Mouse (Mus musculus) hindbrain, embryonic 11.5 days (tissue): ENCODE measurements around the gene Cdipt. TPM values are rescaled to one million over a fixed set of nuclear protein-coding genes. Genes with fewer than 3 reads are reported as not detected.

Experiments used
- ATAC-seq: fragments of 200-750 bp; cut with Nextera tagmentation; 2 replicates; pipeline ENCODE4 v1.8.0; 2017; ENCODE audit warnings: mild to moderate bottlenecking, moderate TSS enrichment, moderate library complexity; ENCODE audit not compliant: low FRiP score
- DNase-seq: peaks from one replicate; pipeline ENCODE4 v3.0.0-alpha.2; 2015; ENCODE audit warnings: low spot score
- H3K27ac ChIP-seq: fragments of 300-500 bp; sonication (generic); 2 replicates; pipeline ENCODE4 v1.5.1; 2014; ENCODE audit warnings: mild to moderate bottlenecking, low read depth, low read length
- H3K27me3 ChIP-seq: fragments of 300-500 bp; sonication (generic); 2 replicates; pipeline ENCODE4 v1.6.1; 2014; ENCODE audit warnings: mild to moderate bottlenecking, low read length, moderate library complexity, mixed read lengths; ENCODE audit not compliant: control insufficient read depth, insufficient read depth
- H3K36me3 ChIP-seq: fragments of 300-500 bp; sonication (generic); 2 replicates; pipeline ENCODE4 v1.6.1; 2014; ENCODE audit warnings: mild to moderate bottlenecking, low read length, moderate library complexity, mixed read lengths; ENCODE audit not compliant: control insufficient read depth, insufficient read depth
- H3K4me1 ChIP-seq: fragments of 300-500 bp; sonication (generic); replicated peaks from 2 replicates; pipeline ENCODE4 v1.6.1; 2014; ENCODE audit warnings: low read length, mixed read lengths; ENCODE audit not compliant: control insufficient read depth, insufficient read depth
- H3K4me2 ChIP-seq: fragments of 300-500 bp; sonication (generic); replicated peaks from 2 replicates; pipeline ENCODE4 v1.6.1; 2014; ENCODE audit warnings: mild to moderate bottlenecking, low read depth, low read length
- H3K4me3 ChIP-seq: fragments of 300-500 bp; sonication (generic); 2 replicates; pipeline ENCODE4 v1.5.1; 2014; ENCODE audit warnings: low read depth, low read length
- H3K9ac ChIP-seq: fragments of 300-500 bp; sonication (generic); 2 replicates; pipeline ENCODE4 v1.6.1; 2014; ENCODE audit warnings: low read depth, low read length
- H3K9me3 ChIP-seq: fragments of 300-500 bp; sonication (generic); 2 replicates; pipeline ENCODE4 v1.6.1; 2016; ENCODE audit warnings: low read length; ENCODE audit not compliant: control insufficient read depth
- WGBS: fragments of 180-500 bp; shearing (Covaris S2); extraction: QIAGEN DNeasy Blood & Tissue Kit; methylation state at CpG from one replicate; pipeline ENCODE4 v1.1.7; 2014; 5-methylcytosine and 5-hydroxymethylcytosine counted together
- polyA plus RNA-seq: library from polyadenylated mRNA; unstranded; fragments of >200 nt; fragmentation: Nextera tagmentation; extraction: Ambion mirVana; gene quantifications from 2 replicates; pipeline ENCODE4 v1.2.1, GENCODE M21; 2014

Gene Cdipt
- polyA plus RNA-seq, 1 experiment from 2014 or later, result 69.5 TPM

DNA sequence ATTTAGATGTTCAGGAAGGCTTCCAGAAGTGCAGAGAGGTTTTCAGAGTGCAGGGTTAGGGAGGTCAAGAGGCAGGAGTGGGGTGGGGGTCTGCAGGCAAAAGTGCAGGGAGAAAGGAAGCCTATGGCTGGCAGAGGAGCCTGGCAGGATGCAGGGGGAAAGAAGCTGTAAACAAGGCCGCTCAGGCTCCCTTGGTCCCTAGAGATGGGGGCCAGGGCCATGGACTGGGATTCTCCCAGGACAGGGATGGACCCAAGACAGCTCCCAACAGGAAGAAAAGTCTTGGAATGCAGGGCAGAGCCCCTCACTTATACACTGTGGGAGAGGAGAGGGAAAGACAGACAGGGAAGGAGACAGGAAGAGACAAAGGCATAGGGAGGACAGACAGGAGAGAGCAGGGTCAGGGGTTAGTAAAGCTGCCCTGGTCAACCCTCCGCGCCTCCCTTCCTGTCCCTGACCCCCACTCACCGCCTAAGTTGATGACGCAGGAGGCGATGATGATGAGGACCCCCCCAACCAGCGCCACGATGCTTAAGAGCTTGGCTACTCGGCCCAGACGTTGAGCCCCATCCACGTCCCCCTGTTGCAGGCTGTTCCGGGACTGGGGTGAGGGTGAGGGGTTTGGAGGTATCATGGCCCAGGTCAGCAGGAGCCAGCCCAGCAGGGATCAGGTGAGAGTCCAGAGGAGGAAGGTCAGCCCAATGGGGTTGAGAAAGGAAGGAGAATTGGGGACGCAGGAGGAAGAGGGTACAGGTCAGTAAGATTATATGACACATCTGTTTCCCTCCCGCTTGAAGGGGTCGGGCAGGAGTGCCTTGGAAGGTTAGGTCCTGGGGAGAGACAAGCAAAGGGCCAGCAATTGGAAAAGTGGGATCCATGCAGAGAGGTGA lies 42.9 kb downstream of the Cdipt start:
- peaks cover 2% of the 10 kb centered on the region; the same call in 1 of the 2 replicates for H3K36me3 ChIP-seq
- WGBS, result 79% methylated on average over 15 of the region's 15 CpGs
- no peaks in the 10 kb centered on the region for H3K9me3 ChIP-seq
- ATAC-seq (no peak), DNase-seq (no peak)
- H3K27me3 ChIP-seq, result no peaks in the 10 kb centered on the region
- no peak overlapping the region for H3K27ac ChIP-seq
- no peak overlapping the region for H3K4me2 ChIP-seq
- H3K9ac ChIP-seq, result peak overlapping the region; percentile 38
- H3K4me3 ChIP-seq, result no peak overlapping the region
- H3K4me1 ChIP-seq, result peaks cover 25% of the 10 kb centered on the region

DNA sequence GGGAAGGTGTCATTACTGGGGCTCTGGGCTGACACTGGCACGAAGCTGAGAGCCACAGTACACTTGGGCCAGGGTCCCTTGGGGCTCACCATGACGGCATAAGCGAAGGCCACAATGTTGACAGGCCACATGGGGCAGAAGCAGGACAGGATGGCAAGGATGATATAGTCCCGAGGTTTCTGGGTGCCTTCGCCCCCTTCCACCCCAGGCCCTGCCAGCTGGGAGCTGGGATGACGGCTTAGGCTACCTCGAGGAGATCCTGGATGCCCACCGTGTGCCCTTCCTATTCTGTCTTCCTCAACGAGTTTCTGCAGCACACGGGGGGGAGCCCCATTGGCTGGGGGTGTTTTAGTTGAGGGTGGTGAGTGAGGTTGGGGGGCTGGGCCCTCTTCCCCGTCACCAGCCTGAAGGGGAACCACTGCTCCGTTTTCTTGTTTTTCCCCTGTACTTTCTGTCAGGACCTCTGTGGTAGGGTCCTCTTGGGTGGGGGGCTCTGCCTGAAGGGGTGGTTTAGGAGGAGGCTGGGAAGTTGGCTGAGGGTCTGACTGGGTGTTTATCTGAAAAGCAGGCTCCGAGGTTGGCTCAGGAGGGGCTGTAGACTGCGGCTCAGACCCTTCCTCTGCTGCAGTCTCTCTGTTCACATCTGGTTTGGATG lies 43.7 kb downstream of the Cdipt start:
- 80% methylated on average over 13 of the region's 14 CpGs for WGBS
- DNase-seq (no peak), ATAC-seq (no peak)
- H3K9me3 ChIP-seq, result no peaks in the 10 kb centered on the region
- 0 out of 2 replicates have a peak overlapping the region, but pooled peaks have one; percentile 2 for H3K4me3 ChIP-seq
- peaks cover 4% of the 10 kb centered on the region; the same call in 1 of the 2 replicates for H3K36me3 ChIP-seq
- peak overlapping the region; percentile 74; the same call in 1 of the 2 replicates for H3K9ac ChIP-seq
- H3K4me1 ChIP-seq, result peaks cover 31% of the 10 kb centered on the region
- H3K27ac ChIP-seq, result no peak overlapping the region
- peak overlapping the region; percentile 17 for H3K4me2 ChIP-seq
- H3K27me3 ChIP-seq, result no peaks in the 10 kb centered on the region

DNA sequence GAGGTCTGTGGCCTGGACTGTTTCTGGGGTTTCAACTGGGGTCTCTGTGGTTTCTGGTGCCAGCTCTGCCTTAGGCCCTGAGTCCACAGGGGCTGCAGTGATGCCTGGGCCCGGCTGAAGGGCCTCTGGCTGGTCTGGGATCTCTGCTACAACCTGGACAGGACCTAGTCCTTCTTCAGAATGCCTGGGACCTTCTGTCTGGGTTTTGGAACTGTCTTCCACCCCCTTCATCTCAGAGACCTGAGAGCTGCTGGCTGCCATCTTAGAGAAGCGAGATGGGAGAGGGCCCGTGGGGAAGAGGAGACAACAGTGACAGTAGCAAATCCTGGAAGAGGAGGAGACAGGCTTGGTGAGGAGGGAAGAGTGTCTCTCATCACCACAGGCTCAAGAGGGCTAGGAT lies 44.3 kb downstream of the Cdipt start:
- 55% methylated on average over 3 of the region's 3 CpGs for WGBS

DNA sequence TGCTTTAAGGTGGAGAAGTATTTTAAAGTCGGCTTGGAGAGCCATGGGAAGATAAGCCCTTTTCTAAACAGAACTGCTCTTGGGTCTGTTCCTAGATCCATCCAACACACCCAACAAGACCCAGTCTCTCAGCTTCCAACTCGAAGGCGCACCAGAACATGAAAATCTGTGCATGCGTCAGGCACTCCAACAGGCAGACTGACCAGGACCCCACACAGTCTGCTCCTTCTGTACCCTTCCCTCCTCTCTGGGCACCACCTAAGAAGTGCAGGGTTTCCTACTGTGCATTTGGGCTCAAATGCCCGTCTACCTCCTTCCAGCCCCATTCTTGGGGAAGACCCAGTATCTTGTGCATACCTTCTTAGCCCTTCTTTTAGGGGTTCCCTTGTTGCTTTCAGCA lies 44.8 kb downstream of the Cdipt start:
- peak overlapping the region; percentile 84 for H3K4me2 ChIP-seq
- peaks cover 4% of the 10 kb centered on the region; the same call in 1 of the 2 replicates for H3K36me3 ChIP-seq
- peak overlapping the region; percentile 75 for H3K27ac ChIP-seq
- no peaks in the 10 kb centered on the region for H3K9me3 ChIP-seq
- WGBS, result 46% methylated on average over 5 of the region's 5 CpGs
- peak overlapping the region; percentile 74 for H3K9ac ChIP-seq
- DNase-seq (no peak), ATAC-seq (no peak)
- peak overlapping the region; percentile 38 for H3K4me3 ChIP-seq
- H3K27me3 ChIP-seq, result no peaks in the 10 kb centered on the region
- H3K4me1 ChIP-seq, result peaks cover 29% of the 10 kb centered on the region

More for the DNA sequence above, 44.3 kb downstream of the Cdipt start:
- Histone ChIP-seq H3K9ac (peak overlapping the region; percentile 74; the same call in 1 of the 2 replicates), H3K27me3 (no peaks in the 10 kb centered on the region), H3K36me3 (peaks cover 4% of the 10 kb centered on the region; the same call in 1 of the 2 replicates), H3K4me1 (peaks cover 31% of the 10 kb centered on the region), H3K9me3 (no peaks in the 10 kb centered on the region), H3K4me2 (peak overlapping the region; percentile 84), H3K4me3 (peak overlapping the region; percentile 38; the same call in 1 of the 2 replicates), H3K27ac (no peak overlapping the region)
- DNase-seq, result no peak
- no peak for ATAC-seq

DNA sequence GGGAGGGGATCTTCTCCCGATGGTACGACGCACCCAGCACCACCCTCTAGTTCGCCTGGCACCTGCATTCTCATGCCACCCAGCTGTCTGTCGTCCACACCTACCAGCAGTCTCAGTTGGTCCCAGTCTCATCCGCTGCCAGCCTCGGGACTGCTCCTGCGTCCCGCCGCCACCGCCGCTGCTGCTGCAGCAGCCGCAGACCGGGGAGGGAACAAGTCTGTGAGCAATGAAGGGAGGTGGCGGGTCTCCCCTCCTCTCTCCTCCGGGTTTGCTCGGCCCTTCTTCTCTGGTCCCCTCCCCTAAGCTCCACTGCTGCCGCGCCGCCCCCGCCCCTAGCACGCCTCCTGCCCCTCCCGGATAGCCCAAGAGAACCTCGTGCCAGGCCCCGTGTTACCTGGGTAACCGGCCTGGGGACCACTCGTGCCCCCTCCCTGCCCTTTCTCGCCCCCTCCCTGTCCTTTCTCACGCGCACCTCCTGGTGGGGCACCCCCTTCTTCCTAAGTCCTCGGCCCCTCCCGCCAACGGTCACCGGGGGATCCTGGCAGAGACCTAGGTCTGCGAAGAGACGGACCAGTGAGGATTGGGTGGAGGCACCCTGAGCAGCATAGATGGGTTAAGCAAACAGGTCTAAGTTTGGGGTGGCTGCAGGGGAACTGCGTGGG lies 45.3 kb downstream of the Cdipt start, which contains the start of the genes Gm42742 and Prrt2:
Gene Gm42742 (minus strand): TSS at position 197 of the 662 bp plus-strand sequence.
Gene Prrt2 (minus strand): TSS at position 311 of the 662 bp plus-strand sequence.
- ATAC-seq (no peak), DNase-seq (peak; percentile 61)
- Histone ChIP-seq H3K4me1 (peaks cover 25% of the 10 kb centered on the region), H3K9ac (peak within 1 kb of the TSS; percentile 74), H3K4me2 (peak within 1 kb of the TSS; percentile 84), H3K27ac (peak within 1 kb of the TSS; percentile 75), H3K4me3 (peak within 1 kb of the TSS; percentile 38), H3K27me3 (no peaks in the 10 kb centered on the region), H3K36me3 (peaks cover 4% of the 10 kb centered on the region; the same call in 1 of the 2 replicates), H3K9me3 (no peaks in the 10 kb centered on the region)
- WGBS, result 2% methylated on average over 31 of the region's 37 CpGs

DNA sequence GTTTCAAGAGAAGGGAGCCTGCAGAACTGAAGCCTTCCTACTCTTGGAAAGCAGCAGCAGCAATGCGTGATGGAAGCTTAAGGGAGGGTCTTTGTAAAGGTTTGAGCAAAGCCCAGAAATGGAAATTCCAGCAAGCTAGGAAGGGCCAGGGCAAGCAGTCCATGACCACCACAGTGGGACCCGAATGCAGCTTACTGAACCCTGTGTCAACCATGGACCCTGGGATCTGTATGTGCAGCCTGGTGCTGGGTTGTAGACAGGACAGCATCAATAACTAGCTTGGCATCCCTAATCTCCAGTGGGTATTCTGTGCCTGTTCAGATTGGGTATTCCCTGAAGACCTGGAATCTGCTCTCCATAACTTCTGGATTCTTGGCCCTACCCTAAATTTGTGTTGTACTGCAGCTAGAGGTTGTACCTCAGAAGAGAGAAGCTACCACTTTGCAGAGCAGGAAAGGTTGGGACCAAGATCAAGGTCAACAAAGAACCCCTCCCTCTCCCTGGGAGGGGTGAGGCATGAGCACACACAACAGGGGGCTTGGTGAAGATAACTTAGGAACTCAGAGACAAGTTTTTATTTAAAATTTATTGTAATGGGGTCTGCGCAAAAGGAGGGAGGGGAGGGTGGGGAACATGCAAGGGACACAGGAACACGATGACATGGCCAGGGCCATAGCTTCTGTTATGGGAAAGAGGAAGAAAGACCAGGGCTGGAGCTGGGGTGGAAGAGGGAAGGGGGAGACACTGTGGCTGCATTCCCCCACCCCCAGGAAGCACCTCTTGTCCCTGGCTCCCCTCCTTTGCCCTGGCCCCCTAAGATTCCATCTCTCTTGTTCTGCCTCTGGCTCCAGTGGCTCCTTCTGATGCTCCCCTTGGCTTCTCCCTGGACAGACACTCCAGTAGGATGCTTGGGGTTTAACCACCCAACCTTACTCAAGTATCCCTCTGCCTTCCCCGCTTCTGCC lies 46.1 kb downstream of the Cdipt start:
- DNase-seq, result peak; percentile 59

DNA sequence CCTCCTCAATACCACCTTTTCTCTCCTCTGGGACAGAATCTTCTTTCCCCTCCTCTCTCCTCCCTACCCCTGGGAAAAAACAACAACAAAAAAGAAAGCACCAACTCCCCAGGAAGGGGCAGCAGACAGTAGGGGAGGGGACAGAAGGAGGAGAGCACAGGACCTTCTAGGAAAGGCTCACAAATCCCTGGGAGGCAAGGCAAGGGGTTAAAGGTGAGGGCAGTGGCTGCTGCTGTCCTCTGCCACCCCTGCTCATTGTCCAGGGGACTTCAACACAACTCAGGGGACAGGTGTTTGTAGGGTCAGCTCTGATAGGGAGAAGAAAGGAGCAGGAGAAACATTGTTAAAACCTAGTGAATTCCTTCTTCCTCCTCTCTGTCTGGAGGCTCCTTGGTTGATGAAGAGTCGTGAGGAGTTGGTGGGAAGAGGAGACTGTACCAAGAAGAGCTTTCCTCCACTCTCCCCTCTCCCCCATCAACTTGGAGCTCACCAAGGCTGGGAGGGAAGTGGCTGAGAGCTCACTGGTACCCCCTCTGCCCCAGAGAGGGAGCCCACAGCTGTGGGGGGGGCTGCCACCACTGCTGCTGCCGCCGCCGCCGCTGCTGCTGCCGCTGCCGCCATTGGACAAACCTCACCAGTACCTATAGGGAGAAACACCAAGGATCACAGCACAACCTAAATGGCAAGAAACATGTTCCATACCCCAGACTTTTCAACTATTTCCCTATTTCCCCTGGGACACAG lies 47.0 kb downstream of the Cdipt start:
- H3K36me3 ChIP-seq, result peaks cover 4% of the 10 kb centered on the region; the same call in 1 of the 2 replicates
- H3K4me3 ChIP-seq, result no peak overlapping the region
- DNase-seq, result no peak
- peak overlapping the region; percentile 96; the same call in 1 of the 2 replicates for H3K4me2 ChIP-seq
- H3K4me1 ChIP-seq, result peaks cover 26% of the 10 kb centered on the region
- WGBS, result 76% methylated on average over 7 of the region's 7 CpGs
- no peaks in the 10 kb centered on the region for H3K27me3 ChIP-seq
- no peaks in the 10 kb centered on the region for H3K9me3 ChIP-seq
- no peak for ATAC-seq
- H3K27ac ChIP-seq, result peak overlapping the region; percentile 47; the same call in 1 of the 2 replicates
- 0 out of 2 replicates have a peak overlapping the region, but pooled peaks have one; percentile 11 for H3K9ac ChIP-seq

More for the DNA sequence above, 46.1 kb downstream of the Cdipt start:
- ATAC-seq, result no peak
- H3K9me3 ChIP-seq, result no peaks in the 10 kb centered on the region
- 47% methylated on average over 5 of the region's 5 CpGs for WGBS
- H3K9ac ChIP-seq, result peak overlapping the region; percentile 74
- H3K4me1 ChIP-seq, result peaks cover 24% of the 10 kb centered on the region
- H3K4me2 ChIP-seq, result peak overlapping the region; percentile 84
- H3K4me3 ChIP-seq, result peak overlapping the region; percentile 38
- no peaks in the 10 kb centered on the region for H3K27me3 ChIP-seq
- H3K27ac ChIP-seq, result peak overlapping the region; percentile 75
- peaks cover 4% of the 10 kb centered on the region; the same call in 1 of the 2 replicates for H3K36me3 ChIP-seq
